Mouse (Mus musculus): Measurements from ENCODE around the gene Crygd. TPM values are rescaled to one million over a fixed set of nuclear protein-coding genes. Genes with fewer than 3 reads are reported as not detected.

The Crygd gene
- polyA plus RNA-seq (2015; fragmentation: Nextera tagmentation; extraction: Ambion mirVana): not detected in 2 replicates

GRCm38 (mm10) chr1:65063352-65063751, at the start of gene Crygd:
Crygd (minus strand) TSS chr1:65063452.
- H3K4me3 ChIP-seq (replicated peaks; ENCODE audit: low read depth, low read length): no peak within 1 kb of the TSS
- no peak within 1 kb of the TSS for H3K27ac ChIP-seq
- no peaks in the 10 kb centered on the region for H3K27me3 ChIP-seq (ENCODE audit: insufficient read depth, low read length)
- no peak for DNase-seq (ENCODE audit: low spot score)
- TF ChIP-seq CTCF (IDR thresholded peaks at IDR 0.05; ENCODE audit: low read depth): no peak
- WGBS: 86% methylated on average over 8 of the region's 8 CpGs
- no peaks in the 10 kb centered on the region for H3K9me3 ChIP-seq (replicated peaks; ENCODE audit: low read length)
- ATAC-seq (replicated peaks; ENCODE audit: low FRiP score, low read depth): no peak
- no peak within 1 kb of the TSS for H3K4me2 ChIP-seq (ENCODE audit: low read length)
- H3K4me1 ChIP-seq (replicated peaks; ENCODE audit: insufficient read depth, low read length): no peaks in the 10 kb centered on the region
- no peak within 1 kb of the TSS for H3K9ac ChIP-seq (ENCODE audit: low read depth, low read length)
- no peaks in the 10 kb centered on the region for H3K36me3 ChIP-seq (ENCODE audit: insufficient read depth, low read length)

- Histone ChIP-seq H3K27ac (peak overlapping the region; percentile 43), H3K36me3 (ENCODE audit: insufficient read depth, low read length) (no peaks in the 10 kb centered on the region), H3K4me1 (replicated peaks; ENCODE audit: insufficient read depth, low read length) (0 out of 2 replicates have a peak, but pooled peaks cover 3% of the 10 kb centered on the region), H3K9ac (ENCODE audit: low read depth, low read length) (peak overlapping the region; percentile 42; the same call in 1 of the 2 replicates), H3K9me3 (replicated peaks; ENCODE audit: low read length) (no peaks in the 10 kb centered on the region), H3K4me3 (replicated peaks; ENCODE audit: low read depth, low read length) (peak overlapping the region; percentile 11; the same call in 1 of the 2 replicates), H3K4me2 (ENCODE audit: low read length) (peak overlapping the region; percentile 53), H3K27me3 (ENCODE audit: insufficient read depth, low read length) (no peaks in the 10 kb centered on the region)
- TF ChIP-seq CTCF (IDR thresholded peaks at IDR 0.05; ENCODE audit: low read depth): no peak
- DNase-seq (ENCODE audit: low spot score) (peak; percentile 8), ATAC-seq (replicated peaks; ENCODE audit: low FRiP score, low read depth) (peak; percentile 41)
- WGBS: 25% methylated on average over 14 of the region's 14 CpGs
Measured at GRCm38 (mm10) chr1:65112807-65113196, 49.5 kb upstream of the Crygd start.

GRCm38 (mm10) chr1:65112031-65112806, 49.0 kb upstream of the Crygd start:
- Histone ChIP-seq H3K27me3 (ENCODE audit: insufficient read depth, low read length) (no peaks in the 10 kb centered on the region), H3K4me1 (replicated peaks; ENCODE audit: insufficient read depth, low read length) (0 out of 2 replicates have a peak, but pooled peaks cover 3% of the 10 kb centered on the region), H3K9ac (ENCODE audit: low read depth, low read length) (peak overlapping the region; percentile 42; the same call in 1 of the 2 replicates), H3K36me3 (ENCODE audit: insufficient read depth, low read length) (no peaks in the 10 kb centered on the region), H3K9me3 (replicated peaks; ENCODE audit: low read length) (no peaks in the 10 kb centered on the region), H3K27ac (peak overlapping the region; percentile 43), H3K4me3 (replicated peaks; ENCODE audit: low read depth, low read length) (peak overlapping the region; percentile 11; the same call in 1 of the 2 replicates), H3K4me2 (ENCODE audit: low read length) (peak overlapping the region; percentile 53)
- peak; percentile 96 for TF ChIP-seq CTCF (IDR thresholded peaks at IDR 0.05; ENCODE audit: low read depth)
- ATAC-seq (replicated peaks; ENCODE audit: low FRiP score, low read depth) (peak; percentile 45; the same call in 1 of the 2 replicates), DNase-seq (ENCODE audit: low spot score) (peak; percentile 96)
- 8% methylated on average over 8 of the region's 8 CpGs for WGBS

GRCm38 (mm10) chr1:65109756-65110435, 46.6 kb upstream of the Crygd start:
- H3K4me3 ChIP-seq (replicated peaks; ENCODE audit: low read depth, low read length): no peak overlapping the region
- H3K9me3 ChIP-seq (replicated peaks; ENCODE audit: low read length): no peaks in the 10 kb centered on the region
- 0 out of 2 replicates have a peak overlapping the region, but pooled peaks have one; percentile 3 for H3K9ac ChIP-seq (ENCODE audit: low read depth, low read length)
- no peak overlapping the region for H3K27ac ChIP-seq
- 65% methylated on average over 25 of the region's 25 CpGs for WGBS
- H3K4me2 ChIP-seq (ENCODE audit: low read length): 0 out of 2 replicates have a peak overlapping the region, but pooled peaks have one; percentile 8
- ATAC-seq (replicated peaks; ENCODE audit: low FRiP score, low read depth) (no peak), DNase-seq (ENCODE audit: low spot score) (no peak)
- H3K4me1 ChIP-seq (replicated peaks; ENCODE audit: insufficient read depth, low read length): 0 out of 2 replicates have a peak, but pooled peaks cover 3% of the 10 kb centered on the region
- no peaks in the 10 kb centered on the region for H3K27me3 ChIP-seq (ENCODE audit: insufficient read depth, low read length)
- no peak for TF ChIP-seq CTCF (IDR thresholded peaks at IDR 0.05; ENCODE audit: low read depth)
- H3K36me3 ChIP-seq (ENCODE audit: insufficient read depth, low read length): no peaks in the 10 kb centered on the region

- H3K4me2 ChIP-seq (ENCODE audit: low read length): no peak overlapping the region
- 0 out of 2 replicates have a peak, but pooled peaks cover 3% of the 10 kb centered on the region for H3K4me1 ChIP-seq (replicated peaks; ENCODE audit: insufficient read depth, low read length)
- no peak overlapping the region for H3K27ac ChIP-seq
- DNase-seq (ENCODE audit: low spot score) (no peak), ATAC-seq (replicated peaks; ENCODE audit: low FRiP score, low read depth) (no peak)
- H3K27me3 ChIP-seq (ENCODE audit: insufficient read depth, low read length): no peaks in the 10 kb centered on the region
- 94% methylated on average over 8 of the region's 8 CpGs for WGBS
- no peak for TF ChIP-seq CTCF (IDR thresholded peaks at IDR 0.05; ENCODE audit: low read depth)
- H3K9me3 ChIP-seq (replicated peaks; ENCODE audit: low read length): no peaks in the 10 kb centered on the region
- no peak overlapping the region for H3K9ac ChIP-seq (ENCODE audit: low read depth, low read length)
- H3K4me3 ChIP-seq (replicated peaks; ENCODE audit: low read depth, low read length): no peak overlapping the region
- H3K36me3 ChIP-seq (ENCODE audit: insufficient read depth, low read length): no peaks in the 10 kb centered on the region
Measured at GRCm38 (mm10) chr1:65109196-65109595, 45.9 kb upstream of the Crygd start.

GRCm38 (mm10) chr1:65107654-65108279, 44.5 kb upstream of the Crygd start:
- TF ChIP-seq CTCF (IDR thresholded peaks at IDR 0.05; ENCODE audit: low read depth): no peak
- no peak for ATAC-seq (replicated peaks; ENCODE audit: low FRiP score, low read depth)
- 79% methylated on average over 10 of the region's 10 CpGs for WGBS

More at GRCm38 (mm10) chr1:65107654-65108279, 44.5 kb upstream of the Crygd start:
- Histone ChIP-seq H3K9ac (ENCODE audit: low read depth, low read length) (no peak overlapping the region), H3K4me1 (replicated peaks; ENCODE audit: insufficient read depth, low read length) (0 out of 2 replicates have a peak, but pooled peaks cover 3% of the 10 kb centered on the region), H3K4me2 (ENCODE audit: low read length) (no peak overlapping the region), H3K4me3 (replicated peaks; ENCODE audit: low read depth, low read length) (no peak overlapping the region), H3K27ac (no peak overlapping the region), H3K27me3 (ENCODE audit: insufficient read depth, low read length) (no peaks in the 10 kb centered on the region), H3K9me3 (replicated peaks; ENCODE audit: low read length) (no peaks in the 10 kb centered on the region), H3K36me3 (ENCODE audit: insufficient read depth, low read length) (no peaks in the 10 kb centered on the region)
- no peak for DNase-seq (ENCODE audit: low spot score)

Measured in kidney, postnatal 0 days (tissue).